Mouse (Mus musculus) heart, adult 8-10 months (tissue): ENCODE data around the gene Ppp4r1. TPM values are rescaled to one million over a fixed set of nuclear protein-coding genes. Genes with fewer than 3 reads are reported as not detected.
A peak's percentile ranks its signal among the peaks of the same experiment; 100 is the strongest.

Experiments used
- DNase-seq: peaks from one replicate; pipeline ENCODE4 v3.0.0; 2022; ENCODE audit warnings: low spot score
- total RNA-seq, 4 experiments: library from RNA; stranded (reverse); gene quantifications; 2 replicates each; pipeline ENCODE4 v1.2.4; 2022

The Ppp4r1 gene
- total RNA-seq, 4 experiments from 2014 or later = 33.2 to 39.5 (median 37.6) TPM

DNA sequence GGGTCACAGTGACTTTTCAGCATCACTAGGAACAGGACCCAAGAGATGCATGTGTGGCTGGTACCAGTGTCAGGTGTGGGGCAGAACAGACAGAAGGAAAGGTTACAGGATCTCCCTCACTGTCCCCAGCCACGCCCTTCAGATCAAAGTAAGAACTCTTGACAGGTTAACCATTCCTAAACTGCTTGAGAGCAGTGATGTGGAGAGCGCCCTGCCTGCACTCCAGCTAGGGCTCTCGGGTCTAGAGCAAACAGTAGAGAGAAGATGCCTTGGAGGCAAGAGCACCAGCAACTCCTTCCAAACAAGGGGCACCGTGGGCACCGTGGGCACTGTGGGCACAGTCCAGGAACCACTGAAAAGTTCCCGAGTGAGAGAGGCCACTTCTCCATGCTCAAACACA lies 71.0 kb downstream of the Ppp4r1 start:
- no peak for DNase-seq

DNA sequence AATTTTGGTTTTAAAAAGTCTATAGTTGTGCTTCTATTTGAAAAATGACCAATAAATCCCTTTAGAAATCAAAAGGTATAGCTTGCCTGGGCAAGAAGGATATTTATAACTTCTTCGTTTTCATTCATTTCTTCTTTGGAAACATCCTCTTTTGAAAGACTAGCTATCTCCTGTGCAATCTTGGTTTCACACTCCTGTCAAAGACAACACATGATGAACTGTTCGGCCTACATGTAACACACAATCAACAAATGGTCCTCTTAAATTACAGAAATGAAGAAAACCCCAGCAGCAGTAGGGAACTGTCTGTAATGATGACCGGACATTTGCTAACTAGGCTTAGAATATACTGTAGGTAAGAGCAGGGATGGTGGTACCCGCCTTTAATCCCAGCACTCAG lies 71.6 kb downstream of the Ppp4r1 start:
- no peak for DNase-seq

DNA sequence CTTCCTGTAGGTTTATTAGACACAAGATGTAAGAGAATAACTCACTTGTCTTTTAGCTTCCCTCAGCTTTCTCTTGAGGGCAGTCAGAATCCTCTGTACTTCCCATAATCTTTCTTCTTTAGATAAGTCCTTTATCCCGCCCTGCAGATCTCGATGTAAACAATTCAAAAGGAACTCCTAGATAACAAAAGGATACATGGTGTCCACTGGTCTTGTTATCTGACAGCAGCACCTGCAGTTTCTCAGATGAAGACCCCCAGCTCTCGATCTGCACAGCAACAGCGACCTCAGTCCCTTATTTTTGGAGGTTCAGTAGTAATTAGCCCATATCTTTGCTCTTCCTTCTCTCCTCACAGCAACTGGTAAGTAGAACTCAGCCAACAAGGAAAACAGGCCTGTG lies 75.2 kb downstream of the Ppp4r1 start:
- no peak for DNase-seq

DNA sequence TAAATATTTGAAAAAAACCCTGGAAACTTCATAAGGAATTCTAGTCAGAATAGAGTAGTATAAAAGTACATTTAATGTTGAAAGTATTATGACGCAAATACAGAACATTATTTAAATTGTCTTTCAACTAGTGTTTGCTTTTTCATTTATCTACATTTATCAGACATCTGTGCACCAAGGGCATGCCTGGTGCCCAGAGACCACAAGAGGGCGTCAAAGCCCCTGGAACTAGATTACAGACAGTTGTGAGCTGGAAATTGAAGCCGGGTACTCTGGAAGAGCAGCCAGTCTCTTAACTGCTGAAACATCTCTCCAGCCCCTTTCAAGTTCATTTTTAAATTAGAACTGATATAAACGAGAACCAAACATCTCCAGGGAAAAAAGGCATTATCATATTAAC lies 80.2 kb downstream of the Ppp4r1 start:
- DNase-seq = no peak

DNA sequence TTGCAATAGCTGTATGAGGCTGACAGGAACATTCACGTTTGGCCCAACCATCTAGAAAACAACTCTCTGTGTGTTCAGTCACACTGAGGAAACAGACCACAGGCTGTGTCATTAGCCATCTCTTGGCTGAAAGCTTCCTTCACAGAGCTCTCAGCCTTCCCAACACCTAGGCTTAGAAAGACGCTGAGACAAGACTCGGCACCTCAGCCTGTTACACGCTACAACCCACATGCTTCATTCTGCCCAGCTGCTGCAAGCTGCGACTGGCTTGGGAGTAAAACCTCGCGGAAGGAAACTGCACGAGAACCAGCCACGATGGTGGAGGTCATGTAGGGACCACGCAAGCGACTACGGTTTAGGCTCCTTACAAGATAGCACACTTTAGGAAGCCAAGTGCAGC lies 81.5 kb downstream of the Ppp4r1 start:
- DNase-seq = no peak

DNA sequence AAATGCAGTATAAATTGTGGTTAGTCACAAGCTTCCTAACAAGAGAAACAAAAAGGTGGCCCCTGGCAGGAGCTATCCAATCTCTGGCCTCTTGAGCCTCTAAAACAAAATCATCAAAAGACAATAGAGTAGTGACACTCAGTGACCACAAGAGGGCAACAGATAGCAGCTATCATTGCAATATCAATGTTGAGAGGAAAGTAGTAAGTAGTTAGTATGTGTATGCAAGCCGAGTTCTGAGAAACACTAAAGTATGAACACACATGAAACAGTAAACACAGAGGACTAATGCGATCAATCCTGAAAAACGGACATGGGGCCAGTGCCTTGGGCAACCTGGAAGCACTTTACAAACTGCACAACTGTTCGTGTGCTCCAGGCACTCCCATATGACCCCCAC lies 82.4 kb downstream of the Ppp4r1 start:
- peak; percentile 37 for DNase-seq

DNA sequence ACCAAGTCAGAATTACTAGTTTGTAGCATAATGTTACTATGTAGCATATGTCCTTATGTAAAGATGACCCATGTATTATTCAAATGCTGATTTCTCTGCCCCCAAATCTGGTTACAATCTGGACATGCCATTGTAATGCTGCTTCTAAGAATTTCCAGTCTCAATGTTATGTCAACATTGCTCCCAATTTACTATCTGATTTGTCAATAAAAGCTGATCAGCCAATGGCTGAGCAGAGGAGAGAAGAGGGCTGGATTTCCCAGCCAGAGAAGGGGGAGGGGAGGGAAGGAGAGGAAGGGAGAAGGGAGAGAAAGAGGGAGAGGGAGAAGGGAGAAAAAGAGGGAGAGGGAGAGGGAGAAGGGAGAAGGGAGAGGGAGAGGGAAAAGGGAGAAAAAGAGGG lies 82.9 kb downstream of the Ppp4r1 start:
- no peak for DNase-seq

DNA sequence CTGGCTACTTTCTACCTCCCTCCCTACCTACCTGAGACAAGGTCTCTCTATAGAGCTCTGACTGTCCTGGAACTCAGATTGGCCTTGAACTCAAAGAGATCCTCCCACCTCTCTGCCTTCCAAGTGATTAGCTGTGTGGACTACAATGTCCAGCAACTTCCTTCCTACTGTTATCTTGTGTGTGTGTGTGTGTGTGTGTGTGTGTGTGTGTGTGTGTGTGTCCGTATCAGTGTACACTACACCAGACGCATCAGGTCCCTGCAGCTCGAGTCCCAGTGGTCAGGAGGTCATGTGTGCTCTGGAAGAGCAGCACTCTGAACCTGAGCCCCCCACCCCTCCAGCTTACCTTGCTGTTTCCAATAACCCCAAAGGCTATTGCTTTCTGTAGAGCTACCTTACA lies 83.8 kb downstream of the Ppp4r1 start:
- DNase-seq = no peak

DNA sequence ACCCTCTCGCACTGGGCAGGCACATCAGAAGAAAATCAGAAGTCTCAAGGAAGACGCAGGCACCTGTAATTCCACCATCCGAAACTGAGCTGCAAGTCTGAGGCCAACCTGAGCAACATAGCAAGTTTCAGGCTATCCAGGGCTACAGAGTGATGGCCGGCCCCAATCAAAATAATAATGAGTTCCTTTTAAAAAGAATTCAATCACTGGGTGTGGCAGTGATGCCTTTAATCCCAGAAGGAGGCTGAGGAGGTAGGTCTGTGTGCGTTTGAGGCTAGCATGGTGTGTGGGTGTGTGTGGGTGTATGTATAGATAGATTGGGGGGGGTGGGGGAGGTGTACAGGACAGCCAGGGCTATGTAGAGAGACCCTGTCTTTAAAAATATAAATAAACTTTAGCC lies 85.6 kb downstream of the Ppp4r1 start:
- DNase-seq = no peak

DNA sequence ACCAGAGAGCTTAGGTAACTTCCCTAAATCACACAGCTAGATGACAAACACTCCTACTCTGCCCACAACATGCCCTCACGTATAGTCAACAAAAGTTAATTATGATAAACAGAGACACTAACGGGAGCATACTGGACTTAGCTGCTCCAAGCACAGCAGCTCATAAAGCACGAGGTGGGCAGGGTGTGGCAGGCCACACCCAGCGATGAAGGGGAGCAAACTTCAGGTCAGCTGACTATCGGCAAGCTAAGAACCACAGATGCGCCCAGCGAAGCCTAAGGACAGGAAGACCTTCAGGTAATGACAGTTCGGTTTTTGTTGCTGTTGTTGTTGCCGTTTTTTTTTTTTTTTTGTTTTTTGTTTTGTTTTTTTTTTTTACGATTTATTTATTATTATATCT lies 87.3 kb downstream of the Ppp4r1 start:
- no peak for DNase-seq

DNA sequence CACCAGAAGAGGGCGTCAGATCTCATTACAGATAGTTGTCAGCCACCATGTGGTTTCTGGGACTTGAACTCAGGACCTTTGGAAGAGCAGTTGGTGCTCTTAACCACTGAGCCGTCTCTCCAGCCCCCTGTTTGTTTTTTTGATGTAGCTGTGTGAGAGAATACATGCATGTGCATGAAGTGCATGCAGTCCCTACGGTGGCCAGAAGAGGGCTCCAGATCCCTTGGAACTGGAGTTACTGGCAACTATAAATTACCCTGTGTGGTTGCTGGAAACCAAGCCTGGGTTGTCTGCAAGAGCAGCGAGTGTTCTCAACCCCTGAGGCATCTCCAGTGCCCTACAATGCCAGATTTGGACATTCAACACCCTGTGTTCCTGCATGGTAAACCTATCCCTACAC lies 87.8 kb downstream of the Ppp4r1 start:
- DNase-seq = peak; percentile 71

DNA sequence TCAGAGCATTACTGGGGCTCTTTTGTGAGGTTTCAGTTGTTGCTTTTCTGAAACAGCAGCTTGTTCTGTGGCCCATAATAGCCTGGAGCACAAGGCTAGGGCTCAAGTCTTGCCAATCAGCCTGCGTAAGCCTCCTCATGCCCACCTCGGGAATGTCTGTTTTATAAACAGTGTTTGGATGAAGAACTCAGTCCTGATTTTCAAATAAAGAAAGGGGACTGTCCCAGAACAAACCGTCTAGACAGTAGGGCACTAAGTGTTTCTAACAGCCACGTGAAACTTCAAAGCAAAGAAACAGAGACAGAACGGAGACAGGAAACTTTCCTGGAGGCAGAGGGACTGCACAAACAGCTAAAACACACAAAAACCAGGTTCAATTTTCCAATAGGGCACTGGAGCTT lies 89.3 kb downstream of the Ppp4r1 start:
- DNase-seq = no peak

DNA sequence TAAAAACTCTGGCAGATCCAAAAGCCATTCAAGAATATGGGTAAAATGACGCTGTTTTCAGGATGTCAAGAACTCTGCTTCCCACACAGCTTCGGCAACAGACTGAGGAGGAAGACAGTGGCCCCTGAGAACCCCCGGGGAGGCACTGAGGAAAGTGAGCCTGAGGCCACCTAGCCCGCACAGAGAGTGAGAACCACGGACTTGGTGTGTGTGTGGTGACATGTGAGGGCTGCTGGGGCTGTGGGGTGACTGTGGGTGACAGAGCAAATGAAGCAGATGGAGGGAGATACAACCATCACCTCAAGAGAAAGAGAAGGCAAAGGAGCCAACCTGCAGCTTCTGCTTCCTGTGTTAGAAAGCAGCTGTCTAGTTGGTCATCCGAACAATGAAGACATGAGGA lies 89.7 kb downstream of the Ppp4r1 start:
- DNase-seq = no peak

DNA sequence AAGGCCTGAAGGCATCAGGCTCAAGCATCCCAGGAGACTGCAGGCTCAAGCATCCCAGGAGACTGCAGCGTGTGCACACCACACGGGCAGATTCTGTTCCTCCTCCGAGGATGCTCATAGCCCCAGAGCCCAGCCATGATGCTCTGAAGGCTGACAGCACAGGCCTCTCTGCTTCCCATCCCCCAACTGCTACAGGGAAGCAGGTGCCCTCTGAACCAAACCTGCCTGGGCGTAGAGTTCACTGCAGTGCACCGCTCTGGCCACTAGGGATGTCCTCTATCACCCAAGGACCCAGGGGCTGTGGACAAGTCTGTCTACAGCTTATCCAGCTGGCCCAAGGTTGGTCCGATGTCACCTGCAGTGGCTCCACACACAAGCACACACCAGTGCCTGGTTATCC lies 90.3 kb downstream of the Ppp4r1 start:
- no peak for DNase-seq

DNA sequence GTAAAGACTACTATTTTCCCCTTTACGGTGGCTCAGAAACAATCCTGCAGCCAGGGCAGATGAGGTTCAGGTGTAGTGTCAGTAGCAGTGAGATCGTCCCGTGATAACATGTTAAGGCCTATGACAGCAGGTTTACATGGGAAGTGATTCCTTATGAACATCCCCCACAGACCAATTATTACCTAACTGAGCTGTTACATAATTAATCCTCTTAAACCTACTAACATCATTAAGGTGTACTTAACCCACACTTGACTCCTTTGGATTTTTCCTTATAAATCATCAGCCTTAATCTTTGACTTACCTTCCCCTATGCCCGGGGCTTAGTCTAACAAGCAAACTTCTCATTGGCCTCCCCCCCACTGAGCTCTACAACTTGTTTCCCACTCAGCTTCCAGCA lies 90.8 kb downstream of the Ppp4r1 start:
- no peak for DNase-seq

DNA sequence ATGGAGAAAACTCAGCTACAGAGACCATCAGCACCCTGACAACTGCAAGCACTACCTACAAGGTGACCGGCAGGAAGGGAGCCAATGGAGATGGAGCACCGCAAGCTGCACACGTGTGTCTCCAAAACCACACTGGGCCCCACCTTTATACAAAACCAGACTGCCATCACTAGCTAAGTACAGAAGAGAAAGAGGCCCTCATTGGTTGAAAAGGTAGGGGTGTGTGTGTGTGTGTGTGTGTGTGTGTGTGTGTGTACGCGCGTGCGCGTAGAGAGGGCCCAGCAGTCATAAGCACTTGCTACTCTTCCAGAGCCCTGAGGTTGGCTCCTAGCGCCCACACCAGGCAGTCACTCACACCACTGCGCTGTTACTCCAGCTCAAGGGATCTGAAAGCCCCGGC lies 91.5 kb downstream of the Ppp4r1 start:
- no peak for DNase-seq

DNA sequence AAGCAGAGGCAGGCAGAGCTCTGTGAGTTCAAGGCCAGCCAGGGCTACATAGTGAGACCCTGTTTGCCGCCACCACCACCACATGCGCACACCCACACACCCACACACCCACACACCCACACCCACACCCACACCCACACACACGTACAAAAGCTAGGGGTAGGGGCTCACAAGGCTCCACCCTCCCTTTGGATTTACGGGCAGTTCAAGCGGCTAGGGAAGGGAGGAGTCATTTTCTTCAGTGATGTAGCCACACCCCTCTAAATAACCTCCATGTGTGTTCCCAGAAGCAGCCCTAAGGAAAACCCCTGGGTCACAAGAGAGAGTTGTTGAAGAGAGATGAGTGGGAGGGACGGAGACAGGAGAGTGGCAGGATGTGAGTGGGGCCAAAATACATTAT lies 94.7 kb downstream of the Ppp4r1 start:
- DNase-seq = no peak

DNA sequence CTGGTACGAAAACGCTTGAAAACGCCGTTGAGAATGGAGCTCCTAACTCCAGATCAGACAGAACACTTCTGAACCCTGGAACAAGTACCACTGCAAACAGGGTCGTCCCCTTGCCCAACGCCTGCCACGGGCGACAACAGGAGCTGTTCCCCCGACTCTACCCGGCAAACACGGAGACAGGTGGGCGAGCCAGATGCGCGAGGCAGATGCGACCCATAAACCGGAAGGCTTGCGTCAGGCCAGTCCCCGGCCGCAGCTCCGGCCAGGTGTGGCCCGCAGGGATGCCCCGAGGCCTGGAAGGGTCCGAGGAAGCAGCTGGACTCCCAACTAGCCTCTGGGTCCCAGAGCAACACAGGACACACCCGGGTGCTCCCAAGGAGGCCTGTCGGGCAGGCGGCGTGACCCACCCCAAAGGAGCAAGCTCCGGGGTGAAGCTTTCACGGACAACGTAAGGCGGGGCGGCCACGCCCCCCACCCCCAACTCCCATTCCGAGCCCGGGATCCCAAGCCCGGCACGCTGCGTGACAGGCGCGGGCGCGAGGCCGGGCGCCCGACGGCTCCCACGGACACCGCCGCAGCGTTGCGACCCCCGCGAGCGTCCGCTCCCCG lies 101.8 kb downstream of the Ppp4r1 start:
- DNase-seq = no peak

DNA sequence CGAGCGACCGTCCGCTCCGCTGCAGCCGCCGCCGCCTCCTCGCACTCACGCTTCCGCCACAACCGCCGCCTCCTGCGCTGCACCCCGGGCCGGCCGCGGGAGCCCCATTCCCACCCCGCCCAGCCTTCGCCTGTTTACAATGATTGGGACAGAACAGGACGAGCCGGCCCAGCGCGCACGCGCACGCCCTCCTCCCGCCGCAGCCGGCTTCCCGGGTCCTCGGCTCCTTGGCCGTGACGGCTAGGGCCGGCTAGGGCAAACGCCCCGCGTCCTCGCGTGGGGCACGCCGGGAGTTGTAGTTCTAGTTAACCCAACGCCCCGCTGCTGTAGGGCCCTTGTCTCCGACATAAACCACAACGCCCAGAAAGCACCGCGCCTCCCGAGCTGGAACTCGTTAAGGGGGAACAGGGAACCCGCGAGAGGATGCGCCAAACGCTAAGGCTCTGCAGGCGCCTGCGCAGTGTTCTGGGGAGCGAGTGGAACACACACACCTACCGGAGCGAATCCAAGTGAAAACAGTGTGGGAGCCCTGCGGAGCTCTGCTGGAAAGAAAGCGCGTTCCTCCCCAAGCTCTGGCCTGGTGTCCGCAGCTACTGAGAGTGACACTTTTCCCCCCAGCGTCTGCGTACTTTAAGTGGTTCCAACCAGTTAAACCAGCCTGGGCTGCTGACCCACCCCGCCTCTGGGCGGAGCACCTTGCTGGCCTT lies 102.5 kb downstream of the Ppp4r1 start:
- peak; percentile 99 for DNase-seq

DNA sequence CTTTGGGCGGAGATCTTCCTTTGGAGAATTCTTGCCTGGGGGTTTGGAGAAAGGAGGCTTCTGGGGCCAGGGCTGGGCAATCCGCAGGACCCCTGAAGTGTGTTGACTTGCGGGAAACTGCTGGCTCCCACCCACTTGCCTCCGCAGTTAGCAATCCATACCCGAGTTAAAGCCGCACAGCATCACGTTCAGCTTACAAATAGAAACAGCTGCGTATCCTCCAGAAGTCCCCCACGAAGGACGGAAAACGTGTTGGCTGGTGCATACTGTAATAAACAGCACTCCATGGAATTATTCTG lies 103.0 kb downstream of the Ppp4r1 start:
- no peak for DNase-seq

DNA sequence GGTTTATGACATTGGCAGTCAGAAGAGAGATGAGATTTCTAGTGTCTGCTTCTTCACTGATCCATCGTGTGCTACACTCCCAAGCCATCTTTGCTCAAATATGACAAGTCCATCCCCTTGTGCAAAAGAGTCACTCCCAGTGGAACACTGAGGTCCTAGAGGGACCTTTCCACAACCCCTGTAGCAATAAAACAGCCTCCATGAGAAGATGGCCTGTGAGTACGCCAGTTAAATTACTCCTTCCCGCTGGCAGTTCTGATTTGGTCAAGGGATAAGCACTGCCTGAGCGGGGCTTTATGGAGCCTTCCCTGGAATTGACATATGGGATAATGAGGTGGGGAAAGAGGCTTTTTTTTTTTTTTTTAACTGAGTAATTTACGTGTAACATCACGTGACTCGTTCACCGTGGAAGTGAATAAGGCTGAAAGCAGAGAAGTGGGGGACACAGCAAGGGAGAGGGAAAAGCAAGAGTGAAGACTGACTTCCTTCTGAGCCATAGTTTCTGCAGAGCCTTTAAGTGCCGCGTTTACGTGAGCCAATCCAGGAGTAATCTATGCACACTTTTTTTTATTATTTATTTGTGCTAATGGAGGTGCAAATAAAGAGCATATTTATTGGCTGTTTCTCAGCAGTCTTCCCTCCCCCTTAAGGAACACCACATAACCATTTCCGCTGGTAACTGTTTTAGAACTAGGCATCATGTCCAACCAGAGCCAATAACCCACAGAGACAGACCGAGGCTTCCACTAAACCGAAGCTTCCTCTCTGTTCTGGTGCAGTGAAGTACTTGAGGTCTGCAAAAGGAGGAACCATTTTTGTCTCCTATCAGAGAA lies 103.5 kb downstream of the Ppp4r1 start, which contains the start of gene Ralbp1:
Gene Ralbp1, minus strand, starts transcription at position 102 of the 833 bp plus-strand sequence.
- peak; percentile 45 for DNase-seq

DNA sequence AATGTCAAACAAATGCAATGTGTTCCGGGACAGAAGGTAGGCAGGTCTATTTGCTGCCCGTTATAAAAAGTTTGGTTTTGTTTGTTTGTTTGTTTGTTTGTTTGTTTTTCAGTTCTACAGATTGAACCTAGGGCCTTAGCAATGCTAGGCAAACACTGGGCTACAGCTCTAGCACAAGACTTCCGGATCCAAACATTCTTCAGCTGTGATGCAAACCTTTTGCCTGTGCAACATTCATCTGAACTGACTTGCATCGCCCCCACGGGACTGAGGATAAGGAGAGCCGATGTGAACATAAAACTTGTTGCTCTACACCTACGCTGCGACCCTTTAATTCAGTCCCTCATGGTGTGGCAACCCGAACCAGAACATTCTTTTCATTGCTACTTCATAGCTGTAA lies 104.2 kb downstream of the Ppp4r1 start:
- DNase-seq = no peak

DNA sequence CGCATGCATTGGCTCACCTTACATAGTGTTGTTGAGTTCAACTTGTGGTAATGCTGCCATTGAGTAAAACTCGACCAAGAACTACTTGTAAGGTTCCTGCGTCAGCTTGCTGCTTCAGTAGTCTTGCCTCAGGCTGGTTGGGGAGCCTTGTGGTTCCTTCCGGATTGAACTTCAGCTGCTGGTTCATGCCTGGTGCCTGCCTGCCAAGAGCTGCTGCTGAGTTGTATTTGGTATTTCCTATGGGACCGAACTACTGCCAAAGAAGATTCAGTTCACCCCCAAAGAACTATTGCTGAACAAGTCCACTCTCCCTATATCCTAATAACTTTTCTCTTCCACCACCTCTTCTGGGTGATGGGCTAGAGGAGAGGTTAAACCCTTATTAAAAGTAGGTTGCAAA lies 107.1 kb downstream of the Ppp4r1 start:
- no peak for DNase-seq
